Mouse (Mus musculus): ENCODE data around the gene Foxp4.

DNA sequence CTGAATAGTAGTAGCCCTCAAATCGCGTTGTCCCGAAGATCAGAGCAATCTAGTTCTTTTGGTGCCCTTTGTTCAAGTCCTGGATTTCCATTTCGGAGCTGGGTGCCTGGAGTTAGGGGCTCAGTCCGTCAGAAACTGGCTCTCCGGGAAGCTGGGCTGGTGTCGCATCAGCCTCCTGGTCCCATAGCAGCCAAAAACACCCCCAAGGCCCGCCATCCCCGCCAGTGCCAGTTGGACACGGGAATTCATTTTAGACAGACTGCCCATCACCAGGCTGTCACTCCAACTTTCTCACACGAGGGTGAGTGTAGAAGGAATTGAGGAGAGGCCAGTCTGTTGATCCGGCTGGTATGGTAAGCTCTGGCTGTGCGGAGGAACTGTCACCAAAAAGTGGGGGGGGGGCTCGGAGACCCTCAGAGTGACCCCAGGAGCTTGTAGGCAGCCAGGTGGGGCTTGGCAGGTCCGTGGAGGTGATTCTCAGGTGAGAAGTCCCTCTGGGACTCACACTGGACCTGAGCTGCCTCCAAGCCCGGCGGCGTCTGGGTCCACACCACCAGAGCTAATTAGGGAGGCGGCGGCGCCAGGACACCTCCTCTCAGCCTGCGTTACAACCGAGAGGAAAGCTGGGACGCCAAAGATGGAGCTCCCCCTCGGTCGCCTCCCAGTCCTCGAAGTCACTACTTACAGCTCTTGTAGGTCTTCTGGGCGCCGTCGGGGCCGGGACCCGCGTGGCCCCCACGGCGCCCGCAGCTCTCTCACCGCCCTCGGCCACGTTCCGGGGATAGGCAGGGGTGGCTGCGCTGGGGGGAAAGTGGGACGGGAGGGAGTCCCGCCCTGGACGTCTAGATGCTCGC lies 90.6 kb downstream of the Foxp4 start:
- no peak for TF ChIP-seq CTCF (IDR thresholded peaks at IDR 0.05; ENCODE audit: low read depth)
- TF ChIP-seq EP300 (optimal IDR thresholded peaks at IDR 0.05) = no peak
